Mouse (Mus musculus) cerebellum, adult 9-11 months (tissue): ENCODE data around the gene Cst6.

Experiments used
- DNase-seq: peaks from one replicate; pipeline ENCODE4 v3.0.0; 2022

Gene Cst6

GRCm38 (mm10) chr19:5348526-5349501 is 560 bp downstream of the Cst6 start:
- DNase-seq = peak; percentile 61

- peak; percentile 32 for DNase-seq
Measured at GRCm38 (mm10) chr19:5348064-5348463, 1.3 kb downstream of the Cst6 start.

- DNase-seq = no peak
Measured at GRCm38 (mm10) chr19:5345297-5346131, 3.9 kb downstream of the Cst6 start.

GRCm38 (mm10) chr19:5341360-5341759 is 8.0 kb downstream of the Cst6 start:
- no peak for DNase-seq

GRCm38 (mm10) chr19:5337975-5338374 is 11.4 kb downstream of the Cst6 start:
- peak; percentile 75 for DNase-seq

GRCm38 (mm10) chr19:5335441-5335840 is 13.9 kb downstream of the Cst6 start, which contains the start of gene Catsper1:
Gene Catsper1 (plus strand): TSS chr19:5335741.
- DNase-seq = no peak

GRCm38 (mm10) chr19:5334741-5335140 is 14.6 kb downstream of the Cst6 start:
- DNase-seq = no peak

GRCm38 (mm10) chr19:5327970-5328369 is 21.4 kb downstream of the Cst6 start:
- no peak for DNase-seq

- no peak for DNase-seq
Measured at GRCm38 (mm10) chr19:5323801-5324200, 25.6 kb downstream of the Cst6 start.

- DNase-seq = no peak
Measured at GRCm38 (mm10) chr19:5313189-5313588, 36.2 kb downstream of the Cst6 start.

GRCm38 (mm10) chr19:5309025-5309424 is 40.3 kb downstream of the Cst6 start:
- DNase-seq = no peak

GRCm38 (mm10) chr19:5306968-5307734 is 42.2 kb downstream of the Cst6 start:
- no peak for DNase-seq

GRCm38 (mm10) chr19:5306279-5306678 is 43.1 kb downstream of the Cst6 start:
- no peak for DNase-seq

- no peak for DNase-seq
Measured at GRCm38 (mm10) chr19:5302455-5302854, 46.9 kb downstream of the Cst6 start.

- DNase-seq = no peak
Measured at GRCm38 (mm10) chr19:5300588-5300987, 48.8 kb downstream of the Cst6 start.

- DNase-seq = peak; percentile 64
Measured at GRCm38 (mm10) chr19:5297903-5298800, 51.2 kb downstream of the Cst6 start, which contains the start of gene Gal3st3. Gene Gal3st3 (plus strand): TSS chr19:5298331.

- no peak for DNase-seq
Measured at GRCm38 (mm10) chr19:5296630-5297029, 52.7 kb downstream of the Cst6 start.

GRCm38 (mm10) chr19:5295736-5296075 is 53.7 kb downstream of the Cst6 start:
- DNase-seq = no peak

GRCm38 (mm10) chr19:5294972-5295735 is 54.2 kb downstream of the Cst6 start, which contains the start of gene Sf3b2:
Gene Sf3b2 (minus strand): TSS chr19:5295455.
- DNase-seq = peak; percentile 99
